Mouse (Mus musculus) cerebellum, adult 11 months (tissue): ENCODE measurements around the gene Gm20388.
"Not testable (repeated sequence)": the region's sequence is repeated elsewhere in the genome, so short reads cannot be mapped to it uniquely, and the experiment has no call there.

Experiments
- DNase-seq: peaks from one replicate; pipeline ENCODE4 v3.0.0; 2022

Gene Gm20388

DNA sequence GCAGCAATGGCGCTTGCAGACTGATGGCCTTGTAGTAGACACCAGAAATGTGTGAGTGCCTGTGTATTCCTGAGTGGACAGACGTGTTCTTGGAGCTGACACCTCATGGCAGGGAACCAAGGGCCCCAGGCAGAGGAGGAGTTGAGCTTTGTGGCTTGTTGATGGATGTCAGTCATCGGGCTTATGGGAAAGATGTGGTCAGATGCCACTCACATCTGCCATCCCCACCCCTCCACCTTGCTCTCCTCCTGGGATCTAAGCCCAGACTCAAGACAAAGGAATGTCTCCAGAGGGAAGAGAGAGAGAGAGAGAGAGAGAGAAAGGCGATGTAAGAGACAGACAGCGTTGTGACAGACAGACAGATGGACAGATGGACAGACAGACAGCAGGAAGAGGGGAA, 1378.7 kb downstream of the Gm20388 start:
- no peak for DNase-seq

DNA sequence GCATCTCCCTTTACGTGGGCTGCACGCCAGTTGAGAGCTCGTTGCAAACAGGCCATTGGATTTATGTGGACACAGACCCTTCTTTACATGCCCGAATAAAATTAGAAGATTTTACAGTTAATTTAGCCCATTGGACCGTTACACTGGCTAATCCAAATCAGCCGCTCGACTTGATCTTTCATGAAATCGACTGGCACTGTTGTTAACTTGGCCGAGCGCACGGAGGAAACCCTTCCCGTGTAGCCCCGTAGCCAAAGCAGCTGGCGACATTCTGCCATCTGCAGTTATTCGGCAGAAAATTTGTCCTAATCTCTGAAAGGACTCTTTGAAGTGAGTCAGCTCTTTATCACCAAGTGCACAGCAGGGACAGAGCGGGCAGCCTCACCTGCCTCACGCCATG, 1379.9 kb downstream of the Gm20388 start:
- no peak for DNase-seq

DNA sequence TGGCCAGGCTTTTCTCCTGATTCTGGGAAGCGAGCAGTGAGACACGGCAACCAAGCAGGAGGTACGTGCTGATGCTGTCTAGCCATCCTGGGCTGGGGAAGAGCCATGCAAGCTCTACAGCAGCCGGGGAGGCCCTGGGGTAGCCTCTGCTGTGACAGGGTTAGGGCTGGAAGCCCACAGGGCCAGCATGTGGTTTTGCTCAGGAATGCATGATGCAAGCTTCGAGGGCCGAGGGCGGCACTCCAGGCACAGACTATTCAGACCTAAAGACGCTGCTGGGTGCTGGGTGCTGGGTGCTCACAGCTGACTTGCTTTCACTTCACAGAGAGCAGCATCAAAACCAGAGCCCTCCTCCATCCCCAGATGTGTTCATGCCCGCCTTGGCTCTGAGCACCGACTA, 1382.8 kb downstream of the Gm20388 start:
- no peak for DNase-seq

DNA sequence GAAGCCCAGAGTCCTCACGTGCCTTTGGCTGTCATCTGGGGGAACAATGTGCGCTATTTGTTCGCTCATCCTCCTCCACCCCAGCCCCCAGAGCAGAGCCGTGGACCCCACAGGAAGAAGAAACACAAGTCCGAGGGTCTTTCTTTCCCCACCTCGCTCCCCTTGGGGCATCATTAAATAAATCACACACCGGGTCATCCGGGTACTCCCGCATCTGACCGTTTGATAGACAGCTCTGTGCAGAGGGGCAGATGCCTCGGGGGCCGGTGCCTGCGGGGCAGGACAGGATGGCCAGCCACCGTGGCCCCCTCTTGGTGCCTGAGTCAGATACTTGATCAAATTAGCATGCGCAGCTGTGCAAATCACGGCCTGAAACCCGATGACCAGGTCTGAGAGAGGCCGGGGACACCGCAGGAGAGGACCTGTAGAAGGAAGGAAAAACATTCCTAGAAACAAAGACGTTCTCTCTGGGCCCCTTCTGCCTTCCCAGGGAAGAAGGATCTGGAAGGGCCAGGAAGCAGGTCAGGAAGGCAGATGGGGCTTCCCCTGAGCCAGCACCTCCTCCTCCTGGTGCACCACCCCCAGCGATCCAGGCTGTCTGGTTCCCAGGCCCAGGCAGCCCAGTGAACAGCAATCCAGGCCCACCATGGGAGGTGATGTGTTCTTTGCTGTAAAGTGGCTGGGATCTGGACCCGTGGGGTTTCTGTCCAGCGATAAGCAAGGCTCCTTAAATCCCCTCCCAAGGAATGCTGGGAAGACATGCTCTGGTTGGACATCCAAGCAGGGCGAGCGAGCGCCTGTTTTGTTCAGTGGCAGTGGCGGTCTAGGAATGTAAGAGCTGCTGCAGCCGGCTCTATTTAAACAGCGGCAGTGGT, 1383.8 kb downstream of the Gm20388 start:
- DNase-seq, result no peak

DNA sequence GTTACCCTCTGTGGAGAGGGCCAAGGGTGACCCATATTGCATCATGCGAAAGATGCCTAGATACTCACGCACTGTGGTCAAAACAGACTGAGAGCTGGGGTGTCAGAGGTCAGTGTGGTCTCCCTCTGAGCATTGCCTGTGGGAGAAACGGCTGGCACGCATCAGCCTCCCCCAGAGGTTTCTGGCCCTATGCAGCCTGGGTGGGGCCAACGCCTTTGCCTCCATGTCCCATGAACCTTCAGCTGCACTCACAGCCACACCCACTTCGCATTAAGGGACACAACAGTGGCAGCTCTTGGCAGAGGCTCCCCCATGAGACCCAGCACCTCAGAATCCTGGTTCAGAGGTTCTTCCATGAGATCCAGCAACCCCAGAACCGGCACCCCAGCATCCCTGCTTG, 1385.4 kb downstream of the Gm20388 start:
- no peak for DNase-seq

DNA sequence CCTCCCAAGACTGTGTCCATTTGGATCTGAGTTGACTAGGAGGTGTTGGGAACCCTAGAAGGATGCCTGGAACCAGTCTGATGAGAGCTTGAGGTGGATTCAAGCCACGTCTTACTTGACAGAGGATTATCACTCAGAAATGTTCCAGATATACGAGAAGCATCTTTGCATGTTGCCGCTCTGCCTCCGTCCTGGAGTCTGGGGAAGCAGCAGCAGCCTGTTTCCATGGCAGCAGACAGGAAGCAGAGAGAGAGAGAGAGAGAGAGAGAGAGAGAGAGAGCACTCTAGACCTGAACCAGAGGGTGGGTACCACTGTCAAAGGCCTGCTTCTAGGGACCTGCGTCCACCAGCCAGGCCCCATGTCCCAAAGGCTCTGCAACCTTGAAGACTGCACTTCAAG, 1386.0 kb downstream of the Gm20388 start:
- DNase-seq, result no peak

DNA sequence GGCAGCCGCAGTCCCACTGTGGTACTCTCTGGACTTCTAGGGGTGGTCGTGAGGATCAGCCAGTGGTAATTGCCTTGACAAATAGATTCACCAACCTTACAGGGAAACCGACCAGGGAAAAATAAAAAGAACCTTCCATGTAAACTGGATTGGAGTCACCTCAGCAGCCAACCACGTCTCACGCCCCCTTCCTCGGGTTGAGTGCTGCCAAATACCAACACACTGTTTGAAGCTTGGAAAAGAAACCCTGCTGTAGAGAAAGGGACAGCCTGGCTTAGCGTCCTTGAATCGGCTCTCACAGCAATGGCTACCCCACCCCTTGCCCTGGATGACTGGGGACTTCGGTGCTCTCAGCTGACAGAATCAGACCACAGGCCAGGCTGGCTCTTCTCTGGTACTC, 1386.7 kb downstream of the Gm20388 start:
- DNase-seq, result no peak

DNA sequence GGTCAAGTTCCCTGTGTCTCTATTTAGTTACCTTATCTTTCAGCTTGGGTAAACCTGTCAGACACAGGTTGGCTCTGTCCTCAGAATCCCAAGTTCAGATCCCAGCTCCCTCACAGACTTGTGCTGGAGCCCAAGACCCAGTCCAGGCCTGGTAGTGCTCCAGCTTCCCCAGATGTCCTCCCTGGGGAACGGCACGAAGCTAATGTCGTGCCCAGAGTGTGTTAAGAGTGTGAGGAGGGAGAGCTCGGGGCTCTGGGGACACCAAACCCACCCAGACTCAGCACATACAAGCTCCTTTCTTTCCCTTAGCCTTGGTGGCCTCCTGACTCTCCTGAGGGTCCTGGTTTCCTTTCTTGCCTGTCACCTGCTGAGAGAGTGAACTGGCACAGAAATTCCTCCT, 1389.4 kb downstream of the Gm20388 start:
- no peak for DNase-seq

DNA sequence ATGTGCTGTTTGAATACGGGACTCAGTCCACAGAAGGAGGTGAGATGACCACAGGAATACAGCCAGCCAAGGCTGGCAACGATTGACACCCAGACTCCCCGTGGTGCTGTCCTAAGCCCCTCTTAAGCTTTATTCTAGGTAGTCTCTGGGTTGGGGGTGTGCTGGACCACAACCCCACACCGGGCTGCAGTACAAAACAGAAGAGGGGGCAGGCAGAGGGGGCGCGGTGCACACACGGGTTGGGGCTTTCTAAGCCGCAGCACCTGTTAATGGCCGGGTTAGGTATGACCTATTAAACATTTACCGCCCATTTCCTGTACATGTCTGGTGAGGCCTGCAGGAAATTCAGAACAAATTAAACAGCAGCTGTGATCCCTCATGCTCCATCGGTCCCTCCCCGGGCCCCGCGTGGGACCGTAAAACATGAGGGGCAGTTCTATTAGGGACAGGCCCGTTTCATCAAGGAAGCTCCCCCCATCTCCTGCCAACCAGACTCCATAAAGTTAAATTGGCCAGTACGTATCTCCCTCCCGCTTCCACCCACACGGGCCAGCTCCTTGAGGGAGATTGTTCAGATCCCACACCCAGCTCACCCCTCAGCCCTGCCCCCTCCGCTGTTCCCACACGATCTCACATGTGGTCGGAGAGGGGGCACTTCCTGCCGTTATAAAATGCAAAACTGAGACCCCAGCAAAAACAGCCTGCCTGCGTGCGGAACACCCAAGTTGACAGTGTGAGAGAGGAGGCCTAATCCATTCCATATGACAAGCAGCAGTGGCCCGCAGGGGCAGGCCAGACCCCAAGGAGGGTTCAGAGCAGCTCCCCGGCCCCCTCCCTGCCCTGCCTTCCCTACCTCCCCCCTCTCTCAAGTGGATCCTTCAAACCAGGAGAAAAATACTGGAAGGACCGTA, 1390.1 kb downstream of the Gm20388 start:
- DNase-seq, result no peak

DNA sequence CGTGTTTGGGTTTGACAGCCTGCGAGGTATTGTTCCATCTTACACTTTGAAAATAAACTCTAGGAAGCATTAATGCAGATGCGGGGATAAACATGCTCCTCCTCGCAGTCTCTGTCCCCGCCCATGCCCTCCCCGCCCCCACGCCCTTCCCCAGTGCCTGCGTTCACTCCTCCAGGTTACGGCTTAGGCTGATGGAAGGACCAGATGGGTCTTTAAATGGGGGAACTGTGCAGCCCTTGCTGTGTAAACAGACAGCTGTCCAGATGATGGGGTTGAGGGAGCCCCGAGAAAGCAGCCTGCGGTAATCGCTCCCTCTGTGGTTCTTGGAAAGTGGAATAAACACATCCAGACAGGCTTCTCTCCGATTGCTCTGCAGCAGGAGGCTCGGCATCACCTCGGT, 1390.8 kb downstream of the Gm20388 start:
- no peak for DNase-seq

DNA sequence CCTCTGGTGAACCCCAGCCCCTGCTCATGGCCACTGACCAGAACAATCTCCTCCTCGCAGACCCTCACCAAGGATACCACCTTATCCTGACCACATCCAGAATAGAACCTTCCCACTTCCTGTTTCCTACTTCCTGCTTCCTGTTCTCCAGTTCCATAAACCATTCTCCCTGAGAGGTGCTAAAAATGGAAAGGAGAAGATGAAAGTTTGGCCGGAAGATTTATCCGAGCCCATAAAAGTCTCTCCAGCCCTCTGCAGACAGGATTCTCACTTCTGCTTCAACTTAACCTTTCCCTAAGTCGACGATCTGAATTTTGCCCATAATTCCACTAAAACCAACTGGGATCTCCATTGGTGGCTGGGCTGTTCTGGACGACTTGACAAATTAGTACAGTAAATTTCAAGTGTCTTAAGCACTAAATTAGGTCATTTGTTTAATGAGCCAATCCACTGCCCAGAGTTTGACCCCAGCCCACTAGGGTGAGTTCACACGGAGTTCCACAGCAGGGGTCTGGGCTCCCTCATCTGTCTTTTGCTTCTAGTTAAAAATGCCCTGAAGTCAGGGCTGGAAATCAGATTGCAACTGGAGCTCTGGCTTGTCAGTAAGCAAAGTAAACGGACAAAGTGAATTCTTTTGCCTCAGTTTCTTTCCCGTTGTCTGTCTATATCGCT, 1391.5 kb downstream of the Gm20388 start:
- no peak for DNase-seq

DNA sequence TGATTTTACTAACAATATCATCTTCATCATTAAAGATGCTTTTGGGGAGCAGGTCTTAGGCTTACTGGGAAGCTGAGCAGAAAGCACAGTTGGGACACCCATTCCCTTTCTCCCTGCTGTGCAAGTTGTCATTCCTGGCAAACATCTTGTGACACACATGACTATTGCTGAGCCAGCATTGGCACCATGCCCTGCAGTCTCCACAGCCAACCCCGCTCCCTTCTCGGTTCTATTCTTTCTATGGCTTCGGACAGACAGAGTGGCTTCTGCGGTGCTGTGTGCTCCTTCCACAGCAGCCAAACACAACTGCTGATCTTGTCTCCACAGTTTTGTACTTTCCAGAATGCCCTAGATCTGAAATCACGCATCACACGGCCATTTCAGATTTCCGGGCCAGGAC, 1397.1 kb downstream of the Gm20388 start:
- DNase-seq, result peak; percentile 3

DNA sequence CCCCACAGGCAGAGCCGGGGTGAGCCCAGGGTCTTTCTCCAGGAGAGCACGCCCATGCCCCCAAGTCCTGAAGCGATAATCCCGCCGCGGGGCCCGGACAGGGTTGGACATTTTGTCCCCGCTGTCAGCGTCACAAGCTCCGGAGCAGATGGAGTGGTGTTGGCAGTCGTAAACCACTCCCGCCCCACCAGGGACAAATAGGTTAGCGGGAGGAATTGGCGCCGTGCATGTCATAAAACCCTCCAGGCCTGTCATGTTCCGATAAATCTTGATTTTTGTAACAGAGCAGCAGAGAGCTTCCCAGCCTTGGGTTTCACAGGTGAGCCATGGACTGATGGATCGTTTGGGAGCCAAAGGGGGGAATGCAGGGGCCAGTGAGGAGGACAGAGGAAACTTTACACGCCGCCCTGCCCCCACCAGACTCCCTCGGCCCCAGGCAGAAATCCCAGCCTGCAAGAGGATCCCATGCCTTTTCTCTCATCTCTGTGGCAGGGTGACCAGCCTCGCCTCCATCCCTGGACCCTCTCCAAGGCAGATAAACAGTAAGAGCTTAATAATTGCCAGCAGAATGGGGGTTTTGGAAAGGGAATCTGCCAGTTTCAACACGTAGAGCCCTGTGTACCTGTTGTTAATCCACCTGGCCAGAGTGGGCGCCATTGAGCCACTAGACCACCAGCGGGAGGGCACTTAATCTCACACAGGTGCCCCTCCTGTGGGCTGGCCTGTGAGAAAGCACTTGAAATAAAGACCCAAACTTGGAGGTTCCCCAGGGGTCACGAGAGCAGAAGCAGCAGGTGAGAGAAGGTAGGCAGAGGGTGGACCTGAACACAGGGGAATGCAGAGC, 1400.6 kb downstream of the Gm20388 start:
- peak; percentile 4 for DNase-seq

DNA sequence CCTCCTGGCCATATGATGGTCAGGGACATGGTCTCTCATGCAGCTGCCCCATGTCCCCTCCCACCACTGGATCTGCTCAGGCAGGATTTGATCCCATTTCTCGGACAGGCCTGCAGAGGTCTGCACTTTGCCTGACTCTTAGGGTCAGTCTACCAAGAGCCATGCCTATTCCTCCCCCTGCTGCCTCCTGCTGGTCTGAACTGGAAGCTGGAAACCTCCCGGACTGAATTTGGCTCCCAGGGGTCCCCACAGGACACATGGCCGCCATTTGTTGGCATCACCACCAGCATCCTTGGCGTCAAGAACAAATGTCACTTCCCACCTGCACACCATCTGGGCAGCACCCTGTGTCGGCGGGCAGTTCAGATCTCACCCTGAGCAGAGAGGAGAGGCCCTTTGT, 1402.8 kb downstream of the Gm20388 start:
- no peak for DNase-seq

DNA sequence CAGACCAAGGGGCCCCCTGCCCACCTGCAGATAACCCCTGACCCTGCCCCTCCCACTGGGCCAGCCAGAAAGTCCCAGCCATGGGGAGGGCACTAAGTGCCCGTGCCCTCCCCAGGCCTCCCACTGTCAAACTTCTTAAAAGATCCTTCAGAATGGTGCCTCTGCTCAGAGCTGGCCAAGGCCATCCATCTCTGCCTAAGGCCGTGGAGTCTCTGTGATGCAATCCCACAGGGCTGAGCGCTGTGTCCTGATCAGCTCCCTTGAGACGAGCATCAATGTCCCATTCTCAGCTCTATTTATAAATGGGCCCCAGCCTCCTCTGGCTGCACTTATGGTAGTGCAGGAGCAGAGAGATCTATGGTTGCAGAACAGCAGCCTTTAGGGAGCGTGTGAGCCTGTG, 1403.4 kb downstream of the Gm20388 start:
- no peak for DNase-seq

DNA sequence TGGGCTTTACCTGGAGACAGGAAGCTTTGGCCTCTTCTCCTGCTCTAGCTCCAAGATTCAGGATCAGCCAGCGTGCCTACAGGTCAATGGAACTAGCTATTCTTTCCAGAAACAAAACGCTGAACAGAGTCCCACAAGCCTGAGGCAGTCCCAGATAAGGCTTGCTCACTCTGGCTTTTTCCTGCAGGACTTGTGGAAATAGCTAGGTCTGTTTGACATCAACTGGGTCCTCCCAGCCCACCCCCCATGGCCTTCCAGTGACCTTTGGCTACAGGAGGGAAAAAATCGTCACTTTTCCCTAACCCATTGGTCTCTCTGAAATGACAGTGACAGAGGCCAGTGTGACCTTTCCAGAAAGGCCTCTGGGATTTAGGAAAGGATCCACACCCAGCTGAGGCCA, 1404.9 kb downstream of the Gm20388 start:
- no peak for DNase-seq

DNA sequence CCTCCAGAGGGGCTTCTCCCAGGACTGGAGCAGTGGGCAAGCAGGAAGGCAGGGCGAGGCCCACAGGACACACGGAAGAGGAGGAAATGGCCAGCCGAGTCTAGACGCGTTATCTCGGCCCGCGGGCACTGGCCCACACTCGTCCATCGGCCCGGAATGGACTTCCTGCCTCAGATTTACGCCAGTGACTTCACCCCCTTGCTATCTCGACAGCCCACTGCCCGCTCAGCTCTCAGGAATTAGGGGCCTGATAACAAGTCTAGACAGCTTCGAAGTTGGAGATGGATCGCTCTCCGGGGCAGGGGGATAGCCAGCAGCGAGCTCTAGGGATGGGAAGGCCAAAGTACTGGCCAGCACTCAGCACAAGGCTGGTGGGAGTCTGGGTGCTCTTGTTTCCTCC, 1405.4 kb downstream of the Gm20388 start:
- DNase-seq, result no peak

DNA sequence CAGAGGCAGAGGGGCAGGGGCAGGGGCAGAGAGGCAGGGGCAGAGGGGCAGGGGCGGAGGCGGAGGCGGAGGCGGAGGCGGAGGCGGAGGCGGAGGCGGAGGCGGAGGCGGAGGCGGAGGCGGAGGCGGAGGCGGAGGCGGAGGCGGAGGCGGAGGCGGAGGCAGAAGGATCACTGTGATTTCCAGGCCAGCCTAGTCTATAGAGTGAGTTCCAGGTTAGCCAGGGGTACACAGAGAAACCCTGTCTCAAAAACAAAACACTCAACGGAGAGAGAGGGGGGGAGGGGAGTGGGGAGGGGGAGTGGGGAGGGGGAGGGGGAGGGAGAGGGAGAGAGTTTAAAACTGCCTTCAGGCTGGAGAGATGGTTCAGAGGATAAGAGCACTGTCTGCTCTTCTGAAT, 1408.1 kb downstream of the Gm20388 start:
- DNase-seq, result not testable (repeated sequence)

DNA sequence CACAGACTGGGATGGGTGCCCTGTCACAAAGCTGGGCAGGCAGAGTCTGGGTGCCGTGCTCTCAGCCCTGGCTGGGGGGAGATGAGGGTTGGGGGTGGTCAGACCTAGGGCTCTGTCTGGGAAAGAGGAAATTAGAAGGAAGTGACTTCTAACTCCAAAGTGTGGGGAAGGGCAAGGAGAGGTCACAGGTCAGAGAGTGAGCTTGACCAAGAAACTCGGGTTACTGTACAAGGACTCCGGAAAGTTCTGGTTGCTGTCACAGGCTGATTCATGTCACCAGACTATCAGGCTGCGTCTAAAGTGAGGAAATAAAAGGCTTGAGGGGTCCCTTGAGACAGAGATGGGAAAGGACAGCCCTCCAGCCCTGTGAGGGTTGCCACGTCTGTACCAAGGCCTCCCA, 1408.8 kb downstream of the Gm20388 start:
- no peak for DNase-seq

DNA sequence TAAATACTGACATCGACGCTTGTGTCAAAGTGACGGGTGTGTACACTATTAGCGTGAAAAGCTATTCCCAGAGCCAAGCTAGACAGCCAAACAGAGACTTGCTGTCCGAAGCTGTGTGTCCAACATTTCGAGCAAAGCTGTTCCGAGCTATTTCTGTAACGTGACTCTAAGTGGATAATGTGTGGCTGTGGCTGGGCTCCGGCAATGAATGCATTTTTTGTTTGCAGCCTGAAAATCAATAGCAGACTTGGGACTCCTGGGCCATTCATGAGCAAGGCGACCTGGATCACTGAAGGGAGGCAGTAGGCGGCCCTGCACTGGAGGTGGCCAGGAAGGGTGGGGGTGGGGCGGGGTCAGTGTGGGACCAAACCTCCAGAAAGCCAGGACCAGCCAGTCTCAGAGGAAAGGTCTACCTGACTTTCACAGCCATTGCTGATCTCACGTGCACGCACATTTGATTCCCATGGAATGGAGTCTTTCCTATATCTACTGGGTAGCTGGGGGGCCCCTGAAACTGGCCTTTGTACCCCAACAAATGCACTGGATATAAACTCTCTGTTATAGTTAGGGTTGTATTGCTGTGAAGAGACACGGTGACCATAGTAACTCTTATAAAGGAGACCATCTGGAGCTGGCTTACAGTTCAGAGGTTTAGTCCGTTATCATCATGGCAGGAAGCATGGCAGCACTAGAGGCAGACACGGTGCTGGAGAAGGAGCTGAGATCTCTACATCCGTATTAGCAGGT, 1415.7 kb downstream of the Gm20388 start:
- DNase-seq, result no peak

DNA sequence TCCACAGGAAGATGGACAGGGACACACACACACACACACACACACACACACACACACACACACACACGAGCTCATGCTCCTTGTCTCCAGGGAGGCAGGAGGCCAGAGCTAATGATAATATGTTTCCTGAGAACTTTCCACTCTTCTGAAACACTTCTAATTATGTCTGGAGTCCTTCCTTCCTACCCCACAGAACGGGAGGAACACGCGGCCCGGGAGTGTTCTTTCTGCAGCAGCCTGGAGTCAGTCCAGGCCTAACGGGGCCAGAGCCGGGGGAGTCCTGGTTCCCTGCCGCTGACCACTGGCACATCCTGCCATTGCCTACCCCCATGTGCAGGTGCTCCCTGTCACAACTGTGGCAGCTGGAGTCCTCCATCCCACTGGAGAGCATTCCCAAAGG, 1421.8 kb downstream of the Gm20388 start:
- no peak for DNase-seq
